Mouse (Mus musculus) midbrain, postnatal 0 days (tissue): Measurements from ENCODE around the gene Tomm22. TPM values are rescaled to one million over a fixed set of nuclear protein-coding genes. Genes with fewer than 3 reads are reported as not detected.
A peak's percentile ranks its signal among the peaks of the same experiment; 100 is the strongest.

Experiments used
- ATAC-seq: fragments of 200-750 bp; cut with Nextera tagmentation; 2 replicates; pipeline ENCODE4 v1.8.0; 2017; ENCODE audit warnings: moderate number of reproducible peaks, mild to moderate bottlenecking, moderate TSS enrichment, moderate library complexity; ENCODE audit not compliant: low FRiP score
- DNase-seq: peaks from one replicate; pipeline ENCODE4 v3.0.0-alpha.2; 2015; ENCODE audit warnings: low spot score
- H3K27ac ChIP-seq: fragments of 300-500 bp; sonication (generic); 2 replicates; pipeline ENCODE4 v1.5.1; 2014; ENCODE audit warnings: low read depth, mild to moderate bottlenecking, low read length, mixed read lengths
- H3K27me3 ChIP-seq: fragments of 300-500 bp; sonication (generic); 2 replicates; pipeline ENCODE4 v1.6.1; 2014; ENCODE audit warnings: low read length, control low read depth, mixed read lengths; ENCODE audit not compliant: insufficient read depth
- H3K36me3 ChIP-seq: fragments of 300-500 bp; sonication (generic); 2 replicates; pipeline ENCODE4 v1.6.1; 2014; ENCODE audit warnings: low read length, control low read depth, mixed read lengths; ENCODE audit not compliant: insufficient read depth
- H3K4me1 ChIP-seq: fragments of 300-500 bp; sonication (generic); 2 replicates; pipeline ENCODE4 v1.6.1; 2014; ENCODE audit warnings: mild to moderate bottlenecking, control low read depth, antibody characterized with exemption, low read length, mixed read lengths; ENCODE audit not compliant: insufficient read depth
- H3K4me2 ChIP-seq: fragments of 300-500 bp; sonication (generic); 2 replicates; pipeline ENCODE4 v1.6.1; 2014; ENCODE audit warnings: low read depth, mild to moderate bottlenecking, low read length, mixed read lengths; ENCODE audit not compliant: poor library complexity, severe bottlenecking
- H3K4me3 ChIP-seq: fragments of 300-500 bp; sonication (generic); 2 replicates; pipeline ENCODE4 v1.5.1; 2014; ENCODE audit warnings: low read depth, mild to moderate bottlenecking, low read length, moderate library complexity
- H3K9ac ChIP-seq: fragments of 300-500 bp; sonication (generic); replicated peaks from 2 replicates; pipeline ENCODE4 v1.6.1; 2014; ENCODE audit warnings: mild to moderate bottlenecking, low read length, moderate library complexity, mixed read lengths; ENCODE audit not compliant: poor library complexity, severe bottlenecking
- H3K9me3 ChIP-seq: fragments of 300-500 bp; sonication (generic); 2 replicates; pipeline ENCODE4 v1.6.1; 2016; ENCODE audit warnings: low read length, control low read depth
- CTCF ChIP-seq: IDR thresholded peaks from 2 replicates; pipeline ENCODE4 v1.5.1; 2016; ENCODE audit warnings: antibody characterized with exemption, mild to moderate bottlenecking
- WGBS: fragments of 180-500 bp; shearing (Covaris S2); extraction: QIAGEN DNeasy Blood & Tissue Kit; methylation state at CpG from one replicate; pipeline ENCODE4 v1.1.7; 2014; 5-methylcytosine and 5-hydroxymethylcytosine counted together
- polyA plus RNA-seq: library from polyadenylated mRNA; unstranded; fragments of >200 nt; fragmentation: Nextera tagmentation; extraction: Ambion mirVana; gene quantifications from 2 replicates; pipeline ENCODE4 v1.2.1, GENCODE M21; 2015
- total RNA-seq: library from RNA; depleted of rRNA; stranded (reverse); fragments of >200 nt; gene quantifications from 2 replicates; pipeline ENCODE4 v1.2.3, GENCODE M21; 2014

Tomm22 gene
- total and polyA plus RNA-seq, 2 experiments from 2014 or later: 161 to 229 TPM

- no peak overlapping the region for H3K27ac ChIP-seq
- 0 out of 2 replicates have a peak, but pooled peaks cover 3% of the 10 kb centered on the region for H3K36me3 ChIP-seq
- 69% methylated on average over 6 of the region's 6 CpGs for WGBS
- H3K4me1 ChIP-seq: peaks cover 4% of the 10 kb centered on the region; the same call in 1 of the 2 replicates
- no peaks in the 10 kb centered on the region for H3K27me3 ChIP-seq
- peak; percentile 63 for DNase-seq
- no peak overlapping the region for H3K9ac ChIP-seq
- no peak for ATAC-seq
- H3K4me3 ChIP-seq: no peak overlapping the region
- no peak for TF ChIP-seq CTCF
- H3K4me2 ChIP-seq: no peak overlapping the region
- no peaks in the 10 kb centered on the region for H3K9me3 ChIP-seq
These were observed 26.4 kb downstream of the Tomm22 start for GRCm38 (mm10) chr15:79697011-79697410.

- no peak for TF ChIP-seq CTCF
- no peaks in the 10 kb centered on the region for H3K27me3 ChIP-seq
- ATAC-seq (no peak), DNase-seq (no peak)
- no peak overlapping the region for H3K9ac ChIP-seq
- H3K9me3 ChIP-seq: no peaks in the 10 kb centered on the region
- H3K36me3 ChIP-seq: 0 out of 2 replicates have a peak, but pooled peaks cover 3% of the 10 kb centered on the region
- H3K27ac ChIP-seq: no peak overlapping the region
- no peak overlapping the region for H3K4me2 ChIP-seq
- no peak overlapping the region for H3K4me3 ChIP-seq
- WGBS: 81% methylated on average over 9 of the region's 9 CpGs
- H3K4me1 ChIP-seq: no peaks in the 10 kb centered on the region
These were observed 27.0 kb downstream of the Tomm22 start for GRCm38 (mm10) chr15:79697558-79698187.

- H3K27ac ChIP-seq: no peak overlapping the region
- ATAC-seq: no peak
- peaks cover 28% of the 10 kb centered on the region for H3K36me3 ChIP-seq
- no peak for DNase-seq
- H3K4me3 ChIP-seq: no peak overlapping the region
- TF ChIP-seq CTCF: no peak
- no peak overlapping the region for H3K4me2 ChIP-seq
- 87% methylated on average over 17 of the region's 17 CpGs for WGBS
- H3K9ac ChIP-seq: no peak overlapping the region
- H3K4me1 ChIP-seq: no peaks in the 10 kb centered on the region
- no peaks in the 10 kb centered on the region for H3K9me3 ChIP-seq
- H3K27me3 ChIP-seq: no peaks in the 10 kb centered on the region
These were observed 36.0 kb downstream of the Tomm22 start for GRCm38 (mm10) chr15:79706603-79707214.

GRCm38 (mm10) chr15:79708229-79708822, 37.7 kb downstream of the Tomm22 start:
- no peak overlapping the region for H3K9ac ChIP-seq
- H3K4me3 ChIP-seq: no peak overlapping the region
- no peak for TF ChIP-seq CTCF
- H3K27ac ChIP-seq: no peak overlapping the region
- ATAC-seq: no peak
- no peaks in the 10 kb centered on the region for H3K9me3 ChIP-seq
- WGBS: 84% methylated on average over 4 of the region's 5 CpGs
- H3K4me1 ChIP-seq: no peaks in the 10 kb centered on the region
- no peaks in the 10 kb centered on the region for H3K27me3 ChIP-seq
- H3K4me2 ChIP-seq: no peak overlapping the region
- H3K36me3 ChIP-seq: peaks cover 41% of the 10 kb centered on the region
- no peak for DNase-seq

GRCm38 (mm10) chr15:79715646-79716045, 45.0 kb downstream of the Tomm22 start:
- peaks cover 76% of the 10 kb centered on the region for H3K36me3 ChIP-seq
- 95% methylated on average over 7 of the region's 7 CpGs for WGBS
- no peak for ATAC-seq

GRCm38 (mm10) chr15:79716710-79717109, 46.0 kb downstream of the Tomm22 start:
- no peak overlapping the region for H3K4me2 ChIP-seq
- peaks cover 74% of the 10 kb centered on the region for H3K36me3 ChIP-seq
- no peak overlapping the region for H3K27ac ChIP-seq
- H3K9ac ChIP-seq: no peak overlapping the region
- DNase-seq (no peak), ATAC-seq (no peak)
- H3K4me1 ChIP-seq: no peaks in the 10 kb centered on the region
- H3K4me3 ChIP-seq: no peak overlapping the region
- WGBS: 92% methylated on average over 6 of the region's 6 CpGs
- no peaks in the 10 kb centered on the region for H3K27me3 ChIP-seq
- no peaks in the 10 kb centered on the region for H3K9me3 ChIP-seq
- no peak for TF ChIP-seq CTCF

More at GRCm38 (mm10) chr15:79715646-79716045, 45.0 kb downstream of the Tomm22 start:
- Histone ChIP-seq H3K4me1 (no peaks in the 10 kb centered on the region), H3K4me2 (no peak overlapping the region), H3K27me3 (no peaks in the 10 kb centered on the region), H3K9me3 (no peaks in the 10 kb centered on the region), H3K4me3 (no peak overlapping the region), H3K9ac (no peak overlapping the region), H3K27ac (no peak overlapping the region)
- DNase-seq: no peak
- no peak for TF ChIP-seq CTCF
